Mouse (Mus musculus) forebrain, embryonic 10.5 days (tissue): Measurements from ENCODE around the gene Lcor. TPM values are rescaled to one million over a fixed set of nuclear protein-coding genes. Genes with fewer than 3 reads are reported as not detected.

Experiments used
- microRNA-seq: library from miRNA; unstranded; fragments of <30 nt; microRNA quantifications from one replicate; pipeline ENCODE4, GENCODE M21; 2017
- polyA plus RNA-seq: library from polyadenylated mRNA; unstranded; fragments of >200 nt; fragmentation: Nextera tagmentation; extraction: Ambion mirVana; gene quantifications from 2 replicates; pipeline ENCODE4 v1.2.1, GENCODE M21; 2016

Lcor gene
- polyA plus RNA-seq, 1 experiment from 2014 or later = 15.9 TPM

Small RNA genes within 50 kb of the gene (microRNA-seq; reads per million reads assigned to microRNA genes)
- not detected for gene Mir8091

Other genes starting within 250 kb of the Lcor start
- 92.8 and 104 TPM in 2 replicates for gene Tm9sf3, start 218.6 kb upstream of the Lcor start, polyA plus RNA-seq
- gene Pik3ap1, start 97.5 kb upstream of the Lcor start, polyA plus RNA-seq = 1.9 and 2.4 TPM in 2 replicates
- gene Gm340, start 99.7 kb downstream of the Lcor start, polyA plus RNA-seq = 2.7 and 3.2 TPM in 2 replicates